Mouse (Mus musculus): ENCODE measurements around the gene Insl6.

- TF ChIP-seq CHD2 (IDR thresholded peaks at IDR 0.05; ENCODE audit: low read depth, low read length) = no peak
- no peak for TF ChIP-seq MAFK (IDR thresholded peaks at IDR 0.05; ENCODE audit: insufficient read depth, low read depth, low read length)
- no peak for TF ChIP-seq ZC3H11A (IDR thresholded peaks at IDR 0.05; ENCODE audit: borderline replicate concordance, low read depth, low read length)
- TF ChIP-seq HCFC1 (IDR thresholded peaks at IDR 0.05; ENCODE audit: borderline replicate concordance, insufficient read depth, low read length) = no peak
- no peak for TF ChIP-seq ZNF384 (IDR thresholded peaks at IDR 0.05; ENCODE audit: low read depth, low read length)
These were observed 17.1 kb upstream of the Insl6 start for GRCm38 (mm10) chr19:29342281-29342680.
